Comparison of ENCODE assay signal across 23 mouse cellular contexts in genomic region chr7:67051089-67051718, GRCm38 (mm10).
DNase-seq lines count a peak whose midpoint lies in the region; ATAC-seq and TF ChIP-seq lines count a peak whose summit lies in the region.
"Had no signal": no experiment of that assay in that cellular context is flagged by ENCODE, and none has a peak within 500 bp of the region (broad histone marks: within the 10 kb centered on the region; RNA-seq: fewer than 3 reads in every experiment).

No protein-coding gene starts in this region.

- no peak overlapping the region for H3K9ac ChIP-seq in heart, embryonic 16.5 days (ENCODE audit: low read length)
- H3K9ac ChIP-seq in intestine, embryonic 16.5 days (ENCODE audit: low read depth, low read length) = no peak overlapping the region
- H3K9ac ChIP-seq: embryonic facial prominence, embryonic 13.5 days; hindbrain, embryonic 12.5 days; lung, embryonic 14.5 days; midbrain, embryonic 15.5 days had no signal

- no peak for ATAC-seq in heart, embryonic 16.5 days (replicated peaks; ENCODE audit: extremely low read depth, insufficient read depth, low FRiP score)
- no peak for ATAC-seq in intestine, embryonic 16.5 days
- ATAC-seq: activated CD4-positive, CD25-positive, alpha-beta regulatory T cell, adult 4 months; CD4-positive, CD25-positive, alpha-beta regulatory T cell, adult 4 months; forebrain, embryonic 14.5 days; inflammation-experienced regulatory T-cells, adult 6 months; midbrain, embryonic 15.5 days had no signal

- peak; percentile 12 for DNase-seq in gastrocnemius, adult 2 months
- DNase-seq in gastrocnemius, postnatal 25 days = no peak
- DNase-seq in heart, postnatal 14 days = no peak
- DNase-seq in thymus, postnatal 14 days = peak; percentile 15
- DNase-seq in thymus, adult 18-20 months = no peak
- no peak for DNase-seq in kidney, postnatal 14 days
- DNase-seq: adrenal gland, postnatal 10 days; cerebellum, postnatal 10 days; gastrocnemius, postnatal 14 days; kidney, adult 8-10 months; kidney, postnatal 36 days had no signal

- TF ChIP-seq CTCF in gastrocnemius, adult 2 months (IDR thresholded peaks at IDR 0.05) = no peak

- H3K27ac ChIP-seq in gastrocnemius, adult 2 months = no peak overlapping the region
- H3K27ac ChIP-seq in heart, embryonic 16.5 days (ENCODE audit: low read length) = peak overlapping the region; percentile 52
- no peak overlapping the region for H3K27ac ChIP-seq in intestine, embryonic 16.5 days (ENCODE audit: low read length)
- H3K27ac ChIP-seq: embryonic facial prominence, embryonic 13.5 days; hindbrain, embryonic 12.5 days; midbrain, embryonic 15.5 days had no signal

- WGBS in heart, embryonic 16.5 days = 45% methylated on average over 7 of the region's 7 CpGs
- 83% methylated on average over 7 of the region's 7 CpGs for WGBS in intestine, embryonic 16.5 days

- no peak overlapping the region for H3K4me2 ChIP-seq in heart, embryonic 16.5 days (ENCODE audit: low read depth, low read length)
- no peak overlapping the region for H3K4me2 ChIP-seq in intestine, embryonic 16.5 days (ENCODE audit: low read depth, low read length)
- H3K4me2 ChIP-seq: embryonic facial prominence, embryonic 13.5 days; hindbrain, embryonic 12.5 days; liver, embryonic 11.5 days; lung, embryonic 14.5 days; midbrain, embryonic 15.5 days had no signal

- no peaks in the 10 kb centered on the region for H3K9me3 ChIP-seq in heart, embryonic 16.5 days (replicated peaks; ENCODE audit: control insufficient read depth, low read length)
- no peaks in the 10 kb centered on the region for H3K9me3 ChIP-seq in intestine, embryonic 16.5 days (ENCODE audit: control insufficient read depth, low read length)
- H3K9me3 ChIP-seq: embryonic facial prominence, embryonic 13.5 days; hindbrain, embryonic 12.5 days; midbrain, embryonic 15.5 days had no signal

- no peaks in the 10 kb centered on the region for H3K27me3 ChIP-seq in heart, embryonic 16.5 days (ENCODE audit: control insufficient read depth, insufficient read depth, low read length)
- H3K27me3 ChIP-seq in intestine, embryonic 16.5 days (replicated peaks; ENCODE audit: control insufficient read depth, insufficient read depth, low read length) = no peaks in the 10 kb centered on the region
- H3K27me3 ChIP-seq: embryonic facial prominence, embryonic 13.5 days; hindbrain, embryonic 12.5 days; midbrain, embryonic 15.5 days had no signal

- no peak overlapping the region for H3K4me3 ChIP-seq in gastrocnemius, adult 2 months
- no peak overlapping the region for H3K4me3 ChIP-seq in heart, embryonic 16.5 days (ENCODE audit: low read length)
- H3K4me3 ChIP-seq in intestine, embryonic 16.5 days (ENCODE audit: low read length) = no peak overlapping the region
- H3K4me3 ChIP-seq: embryonic facial prominence, embryonic 13.5 days; hindbrain, embryonic 12.5 days; midbrain, embryonic 15.5 days; myocyte had no signal

- H3K36me3 ChIP-seq in heart, embryonic 16.5 days (ENCODE audit: control insufficient read depth, insufficient read depth) = no peaks in the 10 kb centered on the region
- no peaks in the 10 kb centered on the region for H3K36me3 ChIP-seq in intestine, embryonic 16.5 days (ENCODE audit: control insufficient read depth, insufficient read depth, low read length)
- H3K36me3 ChIP-seq: hindbrain, embryonic 12.5 days; midbrain, embryonic 15.5 days had no signal

- intact Hi-C loops in gastrocnemius, adult 2 months (cut with DNase I) = no loop called here
- intact Hi-C loops in heart, postnatal 14 days (cut with DNase I) = loop anchor here (5.0 kb wide), 1 partner anchor 209 kb away; no protein-coding TSS in a partner anchor

- peaks cover 17% of the 10 kb centered on the region for H3K4me1 ChIP-seq in heart, embryonic 16.5 days (ENCODE audit: control insufficient read depth, insufficient read depth, low read length)
- no peaks in the 10 kb centered on the region for H3K4me1 ChIP-seq in intestine, embryonic 16.5 days (ENCODE audit: control insufficient read depth, insufficient read depth, low read length)
- H3K4me1 ChIP-seq: embryonic facial prominence, embryonic 13.5 days; hindbrain, embryonic 12.5 days; midbrain, embryonic 15.5 days had no signal

Comparison
In these comparisons a context has a peak if more than half of its experiments do, and no peak if none do; other contexts are left out.
1. DNase-seq: peak in gastrocnemius, adult 2 months (single experiment) and thymus, postnatal 14 days (single experiment); none in gastrocnemius, postnatal 25 days (single experiment), heart, postnatal 14 days (0 of 2), thymus, adult 18-20 months (0 of 2) and kidney, postnatal 14 days (single experiment).